Mouse (Mus musculus) CH12.LX (cell line): ENCODE measurements around the gene Rbbp5.
A peak's percentile ranks its signal among the peaks of the same experiment; 100 is the strongest.

ENCODE experiments used
- CHD2 ChIP-seq: IDR thresholded peaks from 2 replicates; pipeline ENCODE4 v1.6.1; 2011; ENCODE audit warnings: low read length, improper control_type of control experiment
- CTCF ChIP-seq, 2 experiments: IDR thresholded peaks in 1 of 2; conservative IDR thresholded peaks in 1 of 2; 2 replicates each; pipeline ENCODE4 v1.5.1; 2011 to 2012; ENCODE audit warnings: low read depth in 2 of 2, low read length in 2 of 2, improper control_type of control experiment in 1 of 2, inconsistent platforms in 1 of 2, mild to moderate bottlenecking in 1 of 2, moderate library complexity in 1 of 2

- no peak for TF ChIP-seq CHD2
- TF ChIP-seq CTCF (conservative IDR thresholded peaks at IDR 0.05 in 1 of 2, IDR thresholded peaks at IDR 0.05 in 1 of 2; ENCODE audit: low read depth in 2 of 2, low read length in 2 of 2): peak; percentile 73 to 97
Measured at GRCm38 (mm10) chr1:132525832-132526231, 48.7 kb downstream of the Rbbp5 start.
